Mouse (Mus musculus) brain, adult 2 months (tissue): ENCODE data around the gene Ddb2.
A peak's percentile ranks its signal among the peaks of the same experiment; 100 is the strongest.

Source experiments
- DNase-seq: peaks from one replicate; pipeline ENCODE4 v3.0.0; 2011; ENCODE audit warnings: low read depth, low spot score

The Ddb2 gene

DNA sequence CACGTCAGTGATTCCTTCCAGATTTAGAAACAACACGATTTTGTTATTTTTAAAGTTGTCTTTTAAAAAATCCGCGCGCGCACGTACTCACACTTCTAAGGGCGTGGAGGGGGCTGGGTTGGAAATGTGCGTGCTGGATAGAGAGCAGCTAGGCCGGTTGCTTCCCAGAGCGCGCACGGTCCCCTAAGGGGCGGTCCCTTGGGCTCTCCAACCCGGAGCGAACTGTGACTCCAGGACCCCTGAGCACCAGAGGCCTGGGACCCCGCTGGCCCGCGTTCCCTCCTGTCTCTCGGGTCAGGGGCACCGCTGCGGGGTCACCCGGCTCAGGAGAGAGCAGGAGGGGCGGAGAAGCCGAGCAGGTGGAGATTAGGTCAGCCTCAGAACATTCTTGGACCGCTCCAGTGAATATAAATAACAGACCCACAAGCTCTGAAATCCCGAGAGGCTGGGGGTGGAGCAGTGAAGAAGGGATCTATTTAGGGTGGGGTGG lies 18.9 kb upstream of the Ddb2 start, which contains the start of gene Pacsin3:
TSS of gene Pacsin3 (plus strand) at position 294 of the 490 bp plus-strand sequence.
- DNase-seq, result peak; percentile 73

DNA sequence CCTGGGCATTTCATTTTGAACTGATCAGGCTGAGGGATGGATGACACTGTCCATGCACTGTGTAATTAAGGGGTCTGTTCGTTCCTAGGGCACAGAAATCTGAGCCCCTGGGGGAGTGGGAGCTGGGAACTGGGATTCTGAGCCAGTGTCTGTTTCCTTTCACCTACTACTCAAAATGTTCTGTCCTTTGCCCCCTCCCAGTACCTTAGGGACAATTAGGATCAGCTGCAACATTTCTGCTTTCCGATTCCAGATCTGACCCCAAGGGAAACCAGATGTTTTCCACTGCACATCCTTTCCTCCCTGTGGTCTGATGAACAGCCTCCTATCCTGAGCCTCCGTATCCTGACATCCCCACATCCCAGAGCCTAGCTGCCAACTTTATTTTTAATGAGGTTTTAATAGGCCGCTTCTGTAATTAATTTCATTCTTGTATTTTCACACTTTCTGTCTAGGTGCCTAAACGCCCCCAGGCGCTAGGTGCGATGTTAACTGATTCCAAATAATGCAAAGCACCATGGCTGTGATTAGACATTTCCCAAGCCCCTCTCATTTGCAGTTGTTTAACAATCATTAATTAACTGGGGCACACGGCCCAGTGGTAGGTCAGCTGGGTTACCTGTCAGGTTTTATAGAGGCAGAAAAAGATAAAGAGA lies 18.1 kb upstream of the Ddb2 start:
- DNase-seq, result no peak

DNA sequence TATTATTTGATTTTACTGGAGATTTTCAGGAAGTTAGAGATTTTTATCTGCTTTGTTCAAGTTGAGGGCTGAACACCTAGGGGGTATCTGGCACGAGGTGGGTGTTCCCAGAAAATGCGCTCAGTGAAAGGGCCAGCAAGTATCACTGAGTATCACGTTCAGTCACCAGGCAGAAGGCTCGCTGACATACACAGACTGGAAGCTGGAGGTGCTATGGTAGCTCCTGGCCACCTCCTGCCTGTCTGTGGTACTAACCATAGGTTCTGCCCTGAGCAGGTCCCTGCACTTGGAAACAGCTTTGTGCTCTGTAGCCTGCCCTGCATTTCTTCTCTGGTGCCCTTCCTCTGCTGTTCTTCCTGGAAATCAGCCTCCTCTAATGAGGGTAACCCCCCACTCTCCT lies 15.7 kb upstream of the Ddb2 start:
- DNase-seq, result no peak

DNA sequence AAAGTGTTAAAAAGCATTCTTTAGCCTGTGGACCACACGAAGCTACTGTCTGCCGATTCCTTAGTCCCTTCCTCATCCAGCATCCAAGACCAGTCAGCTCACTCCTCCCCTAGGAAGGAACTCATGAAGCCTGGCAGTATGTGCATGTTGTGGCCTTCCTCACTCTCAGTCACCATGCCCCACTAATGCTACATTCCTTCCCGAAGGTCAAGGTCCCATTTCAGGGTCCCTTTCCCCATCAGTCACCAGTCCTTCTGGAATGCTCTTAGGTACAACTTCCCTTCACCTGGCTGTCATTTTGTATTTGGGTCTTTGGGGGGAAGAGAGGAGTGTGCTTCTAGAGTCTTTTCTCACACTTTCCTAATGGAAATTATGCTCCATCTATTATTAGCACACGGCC lies 15.2 kb upstream of the Ddb2 start:
- no peak for DNase-seq

DNA sequence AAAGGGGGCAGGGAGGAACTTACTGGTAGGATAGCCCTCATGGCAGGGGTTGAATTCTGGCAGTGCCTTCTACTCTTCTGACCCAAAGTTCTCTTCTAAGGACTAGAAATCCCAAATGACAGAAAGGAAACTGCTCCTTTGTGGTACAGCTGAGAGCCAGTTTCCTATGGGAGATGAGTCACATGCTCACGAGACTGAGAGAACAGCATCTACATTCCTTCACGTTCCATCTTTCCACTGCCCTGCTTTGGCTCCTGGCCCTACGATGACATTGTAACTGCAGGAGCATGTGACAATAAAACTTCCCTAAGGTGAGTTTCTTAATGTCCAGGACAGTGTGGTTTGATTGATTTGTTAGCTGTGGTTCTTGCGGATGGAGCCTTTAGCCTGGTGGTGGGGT lies 11.6 kb upstream of the Ddb2 start:
- DNase-seq, result no peak

DNA sequence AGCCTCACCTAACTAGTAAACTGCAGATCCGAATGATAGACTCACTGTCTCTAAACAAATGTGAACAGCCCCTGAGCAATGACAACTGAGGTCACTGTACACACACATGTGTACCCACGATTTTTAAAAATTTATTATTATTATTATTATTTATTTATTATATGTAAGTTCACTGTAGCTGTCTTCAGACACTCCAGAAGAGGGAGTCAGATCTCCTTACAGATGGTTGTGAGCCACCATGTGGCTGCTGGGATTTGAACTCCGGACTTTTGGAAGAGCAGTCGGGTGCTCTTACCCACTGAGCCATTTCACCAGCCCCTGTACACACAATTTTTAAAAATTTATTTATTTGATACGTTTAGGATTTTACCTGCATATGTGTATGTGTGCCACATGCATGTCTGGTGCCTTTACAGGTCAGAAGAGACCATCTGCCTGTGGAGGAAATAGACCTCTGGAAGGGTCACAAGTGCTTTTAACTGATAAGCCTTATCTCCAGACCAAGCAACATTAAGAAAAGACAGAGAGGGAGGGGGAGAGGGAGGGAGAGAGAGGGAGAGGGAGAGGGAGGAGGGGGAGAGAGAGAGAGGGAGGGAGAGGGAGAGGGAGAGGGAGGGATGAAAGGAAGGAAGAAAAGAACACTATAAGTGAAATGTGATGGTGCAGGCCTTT lies 7.9 kb upstream of the Ddb2 start:
- DNase-seq, result no peak

DNA sequence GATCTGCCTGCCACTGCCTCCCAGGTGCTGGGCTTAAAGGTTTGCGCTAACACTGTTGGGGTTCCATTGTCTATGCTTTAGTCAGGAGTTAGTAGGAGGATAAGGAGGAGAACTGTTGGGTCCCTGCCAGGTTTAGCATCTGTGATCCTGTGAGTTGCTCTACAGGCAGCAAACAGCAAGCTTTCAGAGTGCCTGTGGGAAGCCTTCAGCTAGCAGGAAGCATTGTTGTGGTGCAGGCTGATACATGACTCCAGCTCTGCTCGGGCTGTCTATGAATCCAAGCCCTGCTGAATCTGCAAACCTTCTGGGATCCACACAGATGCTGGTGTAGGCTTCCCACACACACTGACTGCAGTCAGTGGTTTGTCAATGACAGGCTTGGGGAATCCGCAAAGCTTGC lies 6.6 kb upstream of the Ddb2 start:
- peak; percentile 92 for DNase-seq

DNA sequence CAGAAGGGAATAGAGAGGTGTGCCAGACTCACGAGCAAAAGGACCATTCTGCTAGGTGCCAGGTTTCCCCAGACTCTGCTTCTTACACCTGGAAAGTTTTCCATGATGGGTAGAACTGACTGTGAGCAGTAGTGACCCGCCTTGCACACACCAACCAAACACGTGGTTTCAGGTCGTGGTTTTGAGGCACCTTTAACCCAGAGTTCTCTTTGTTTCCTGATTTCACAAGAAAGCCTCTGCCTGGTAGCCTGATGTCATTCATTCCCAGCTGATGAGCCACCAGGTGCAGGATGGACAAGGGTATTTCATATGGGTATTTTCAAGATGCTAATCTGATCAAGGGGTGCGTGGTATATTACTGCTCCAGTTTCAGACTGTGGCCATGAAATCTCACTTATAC lies 5.8 kb upstream of the Ddb2 start:
- no peak for DNase-seq

DNA sequence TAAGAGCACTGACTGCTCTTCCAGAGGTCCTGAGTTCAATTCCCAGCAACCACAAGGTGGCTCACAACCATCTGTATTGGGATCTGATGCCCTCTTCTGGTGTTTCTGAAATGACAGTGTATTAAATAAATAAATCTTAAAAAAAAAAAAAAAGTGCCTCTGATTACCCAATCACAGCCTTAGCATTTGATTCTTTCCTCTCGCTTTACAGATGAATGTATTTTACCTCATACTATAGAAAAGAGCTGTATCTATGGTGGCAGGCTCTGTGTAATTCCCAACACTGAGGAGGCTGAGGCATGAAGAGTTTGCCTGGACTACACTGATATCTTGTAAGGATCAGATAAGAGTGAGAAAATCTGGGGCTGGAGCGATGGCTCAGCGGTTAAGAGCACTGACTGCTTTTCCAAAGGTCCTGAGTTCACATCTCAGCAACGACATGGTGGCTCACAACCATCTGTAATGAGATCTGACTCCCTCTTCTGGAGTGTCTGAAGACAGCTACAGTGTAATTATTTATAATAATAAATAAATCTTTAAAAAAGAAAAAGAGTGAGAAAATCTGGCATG lies 814 bp upstream of the Ddb2 start:
- DNase-seq, result peak; percentile 43

DNA sequence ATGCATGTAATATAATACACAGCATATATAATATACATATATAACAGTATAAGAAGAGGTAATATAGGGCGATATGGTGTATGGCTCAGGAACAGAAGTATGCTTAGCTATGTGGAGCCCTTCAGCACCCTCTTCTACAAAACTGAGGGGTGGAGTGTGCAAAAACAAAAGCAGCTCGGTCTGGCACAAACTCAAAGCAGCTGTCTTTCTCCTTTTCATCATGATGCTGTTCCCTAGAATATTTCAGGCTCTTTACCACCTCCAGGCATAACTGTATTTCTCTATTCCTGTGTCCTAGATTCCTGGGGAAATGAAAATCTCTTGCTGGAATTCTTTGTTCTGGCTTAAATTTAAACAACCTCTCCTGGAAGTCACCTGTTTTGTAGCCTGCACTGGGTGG lies 7.0 kb downstream of the Ddb2 start:
- peak; percentile 84 for DNase-seq

DNA sequence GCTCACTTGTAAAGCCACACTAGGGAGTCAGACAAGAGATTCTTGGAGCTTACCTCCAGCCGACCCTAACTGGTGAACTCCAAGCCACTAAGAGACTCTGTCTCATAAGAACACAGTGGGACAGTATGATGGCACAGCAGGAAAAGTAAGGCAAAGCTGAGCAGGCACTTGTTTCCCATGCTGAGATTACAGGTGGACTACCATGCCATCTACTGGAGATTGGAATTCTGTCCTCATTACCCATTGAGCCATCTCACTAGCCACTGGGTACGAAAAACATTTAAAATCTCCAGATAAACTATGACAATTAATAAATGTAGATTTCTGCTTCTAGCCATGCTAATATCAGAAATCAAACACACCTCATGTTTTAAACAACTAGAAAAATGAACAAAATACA lies 13.2 kb downstream of the Ddb2 start:
- DNase-seq, result peak; percentile 47

DNA sequence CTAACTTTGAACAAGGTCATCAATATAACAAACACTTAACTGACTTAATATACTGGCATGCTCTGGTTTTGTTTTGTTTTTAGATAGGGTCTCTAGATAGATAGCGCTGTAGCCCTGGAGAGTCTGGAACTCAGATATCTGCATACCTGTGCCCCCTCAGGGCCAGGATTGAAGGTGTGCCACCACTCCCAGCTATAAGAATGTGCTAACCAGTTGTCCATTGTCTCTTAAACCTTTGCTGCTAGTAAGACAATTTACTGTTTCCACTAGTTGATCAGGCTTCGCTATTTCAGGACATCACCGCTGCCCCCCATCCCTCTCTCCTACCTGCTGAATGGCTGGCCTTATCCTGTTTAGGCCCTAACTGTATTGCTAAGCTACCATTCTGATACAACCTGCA lies 16.3 kb downstream of the Ddb2 start:
- DNase-seq, result no peak

DNA sequence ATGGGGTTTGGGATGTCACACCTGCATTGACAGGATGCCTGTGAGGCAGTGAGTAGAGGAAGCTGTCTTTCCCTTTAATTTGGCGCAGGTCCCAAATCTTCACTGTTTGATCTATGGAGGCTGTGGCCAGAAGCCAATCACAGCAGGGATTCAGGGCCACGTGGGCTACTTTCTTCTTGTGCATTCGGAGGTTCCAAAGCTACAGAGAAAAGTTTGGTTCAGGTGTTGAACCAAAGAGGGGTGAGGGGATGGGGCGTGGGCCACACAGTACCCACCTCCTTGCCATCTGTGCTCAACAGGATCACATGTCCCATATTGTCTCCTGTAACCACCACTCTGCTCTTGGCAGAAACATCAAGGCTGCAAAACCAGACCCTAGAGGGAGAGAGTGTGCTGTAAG lies 19.8 kb downstream of the Ddb2 start:
- peak; percentile 39 for DNase-seq

DNA sequence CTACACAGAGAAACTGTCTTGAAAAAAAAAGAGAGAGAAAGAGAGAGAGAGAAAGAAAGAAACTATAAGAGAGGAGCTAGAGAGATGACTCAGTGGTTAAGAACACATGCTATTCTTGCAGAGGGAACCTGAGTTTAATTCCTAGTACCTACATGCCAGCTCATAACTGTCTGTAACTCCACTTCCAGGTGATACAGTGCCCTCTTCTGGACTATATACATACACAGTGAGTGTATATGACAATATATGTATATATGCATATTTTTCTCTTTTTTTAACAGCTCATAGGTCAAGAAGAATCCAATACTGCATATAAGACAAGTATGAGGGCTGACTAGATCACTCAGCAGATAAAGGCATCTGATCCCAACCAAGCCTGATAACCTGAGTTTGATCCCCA lies 23.5 kb downstream of the Ddb2 start:
- DNase-seq, result no peak

DNA sequence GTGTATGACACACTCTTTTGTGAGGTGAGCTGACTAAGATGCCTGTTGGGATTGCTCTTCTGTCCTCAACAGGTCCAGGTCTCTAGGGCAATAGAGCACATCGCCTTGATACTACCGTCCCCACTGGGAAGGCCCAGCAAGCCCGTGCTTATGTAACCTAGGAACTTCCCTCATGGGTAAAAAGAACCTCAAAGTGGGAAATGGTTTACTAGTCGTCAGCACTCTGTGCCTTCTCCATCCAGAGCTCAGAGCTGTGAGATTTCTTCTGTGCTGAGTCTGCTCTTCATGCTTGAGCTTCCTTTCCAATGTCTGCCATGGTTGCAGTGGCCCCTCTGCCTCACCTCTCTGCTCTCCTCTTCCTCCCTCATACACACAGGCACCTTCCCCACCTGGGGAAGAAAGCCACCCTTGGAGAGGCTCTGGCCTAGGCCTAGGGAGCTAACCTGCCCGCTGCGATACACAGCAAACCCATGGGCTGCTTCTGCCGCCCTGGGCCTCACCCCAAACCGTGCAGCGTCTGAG lies 30.5 kb downstream of the Ddb2 start:
- peak; percentile 45 for DNase-seq

DNA sequence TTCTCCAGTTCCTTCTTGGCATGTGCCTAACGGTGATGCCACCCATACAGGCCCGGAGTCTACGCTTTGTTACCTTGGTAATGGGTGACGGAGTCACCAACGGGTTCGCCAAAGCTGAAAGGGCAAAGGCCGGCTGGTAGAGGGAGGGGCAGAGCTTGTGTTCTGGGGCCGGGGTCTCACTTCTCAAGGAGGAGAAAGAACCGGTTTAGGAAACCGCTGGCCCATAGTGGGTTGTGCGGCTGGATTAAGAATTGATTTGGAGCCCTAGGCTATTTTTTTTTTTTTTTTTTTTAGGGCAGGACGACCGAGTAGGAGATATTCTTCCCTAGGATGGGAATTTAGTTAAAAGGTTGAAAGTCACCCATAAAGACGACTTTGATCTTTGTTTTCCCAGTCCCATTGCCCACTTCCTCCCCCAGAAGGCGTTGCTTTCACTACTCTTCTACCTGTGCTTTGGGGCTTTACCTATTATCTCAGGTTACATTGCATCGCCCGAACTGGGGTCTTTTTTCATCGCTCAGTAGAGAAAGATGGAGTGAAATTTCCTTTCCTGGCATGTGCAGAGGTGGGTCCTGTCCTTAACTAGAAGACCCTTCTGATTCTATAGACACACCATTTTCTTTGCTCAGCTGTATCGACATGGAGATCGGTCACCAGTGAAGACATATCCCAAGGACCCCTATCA lies 33.7 kb downstream of the Ddb2 start:
- DNase-seq, result no peak

DNA sequence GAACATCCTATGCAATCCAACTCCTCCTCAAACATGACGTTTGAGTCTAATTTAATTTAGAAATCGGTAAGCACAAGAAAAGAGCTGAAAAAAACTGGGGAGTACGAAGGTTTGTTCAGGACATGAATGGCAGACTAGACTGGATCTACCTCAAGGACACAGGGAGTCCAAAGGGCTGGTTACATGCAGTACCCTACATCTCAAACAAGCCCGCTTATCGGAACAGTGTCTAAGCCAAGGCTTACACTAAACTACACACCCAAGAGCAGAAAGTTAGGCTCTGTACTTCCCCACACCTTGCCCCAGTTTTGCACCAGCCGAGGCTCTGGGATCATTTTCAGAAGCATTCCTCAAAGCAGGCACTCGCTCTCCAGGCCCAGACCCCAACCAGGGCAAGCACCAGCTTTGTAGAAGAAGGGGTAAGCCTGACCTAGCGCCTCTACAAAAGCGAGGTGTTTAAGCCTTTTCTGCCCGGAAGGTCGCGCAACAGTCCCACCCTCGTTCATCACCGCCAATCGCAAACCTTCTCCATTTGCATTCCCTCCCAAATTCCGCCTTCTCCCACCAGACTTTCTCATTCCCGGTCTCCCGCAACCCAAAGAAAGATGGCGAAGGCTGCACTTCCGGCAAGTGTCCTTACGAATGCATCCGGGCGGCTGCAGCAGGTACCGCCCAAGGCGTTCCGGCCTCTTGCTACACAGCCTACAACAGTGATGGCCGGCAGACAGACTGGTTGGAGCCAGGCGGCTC lies 34.4 kb downstream of the Ddb2 start, which contains the start of the genes Nr1h3 and Acp2:
TSS of gene Nr1h3 (minus strand) at position 613 of the 750 bp plus-strand sequence.
TSS of gene Acp2 (plus strand) at position 664 of the 750 bp plus-strand sequence.
- DNase-seq, result peak; percentile 98

DNA sequence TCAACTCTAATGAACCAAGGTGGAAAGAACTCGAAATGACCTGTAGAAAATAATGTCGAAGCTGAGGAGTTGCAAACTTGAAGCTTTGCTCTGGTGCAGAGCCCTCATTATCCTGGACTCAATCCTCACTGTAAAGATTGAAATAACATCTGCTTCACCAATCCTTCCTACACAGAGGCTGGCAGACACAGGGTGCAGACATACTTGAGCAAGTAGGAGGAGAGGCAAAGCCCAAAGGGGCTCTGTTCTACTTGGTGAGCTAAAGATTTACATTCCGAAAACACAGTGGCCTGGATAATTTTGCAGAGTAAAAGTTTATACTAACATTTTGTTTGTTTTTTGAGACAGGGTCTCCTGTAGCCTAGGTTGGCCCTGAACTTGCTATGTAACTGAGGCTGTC lies 37.9 kb downstream of the Ddb2 start:
- peak; percentile 56 for DNase-seq

DNA sequence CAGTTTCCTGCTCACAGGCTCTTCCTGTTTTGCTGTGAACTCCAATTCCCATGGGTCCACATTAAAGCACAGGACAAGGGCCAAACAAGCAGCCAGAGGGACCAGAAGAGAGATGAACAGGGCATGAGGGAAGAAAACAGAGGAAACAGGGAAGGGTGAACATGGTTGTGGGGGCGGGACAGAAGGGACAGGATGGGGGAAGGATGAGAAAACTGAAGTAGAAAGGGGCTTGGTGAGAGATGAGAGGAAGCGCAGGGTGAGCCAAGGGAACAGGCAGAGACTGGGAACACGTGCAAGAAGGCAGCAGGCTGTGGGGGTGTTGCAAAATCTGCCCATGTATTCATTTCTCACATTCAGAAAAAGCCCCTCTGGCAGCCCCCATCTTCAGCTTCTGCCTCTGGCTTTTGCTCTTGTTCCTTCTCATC lies 40.2 kb downstream of the Ddb2 start:
- peak; percentile 74 for DNase-seq

DNA sequence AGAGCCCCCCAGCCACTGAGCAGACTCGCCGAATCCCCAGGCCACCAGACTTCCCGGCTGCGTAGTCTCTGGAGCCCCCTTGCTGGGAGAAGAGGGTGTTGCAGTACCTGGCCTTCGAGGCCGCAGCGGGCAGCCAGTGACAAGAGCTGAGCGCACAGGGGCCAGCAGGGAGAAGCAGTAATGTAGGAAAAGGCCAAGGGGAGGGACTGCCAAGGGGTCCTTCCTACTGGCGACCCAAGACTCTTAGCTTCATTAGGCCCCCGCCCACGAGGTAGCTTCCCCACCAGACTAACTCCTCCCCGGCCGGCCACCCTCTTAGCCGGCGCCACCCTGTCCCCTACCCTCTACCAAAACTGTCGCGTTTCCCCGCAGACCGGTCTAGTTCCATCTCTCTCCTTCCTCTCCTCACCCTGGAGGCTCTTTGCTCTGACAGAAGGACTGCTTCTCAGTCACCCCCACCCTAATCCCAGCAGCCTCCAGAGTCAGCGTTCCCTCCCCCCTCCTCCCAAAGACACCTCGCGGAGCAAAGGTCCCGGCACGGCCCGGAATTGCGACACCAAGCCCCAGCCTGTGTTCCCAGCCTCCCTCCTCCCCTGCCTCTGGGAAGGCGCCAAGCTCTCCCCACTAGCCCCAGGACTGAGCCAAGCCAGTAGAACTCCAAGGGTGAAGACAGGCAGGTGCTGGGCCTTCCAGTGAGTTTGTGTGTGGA lies 42.0 kb downstream of the Ddb2 start:
- DNase-seq, result peak; percentile 79

DNA sequence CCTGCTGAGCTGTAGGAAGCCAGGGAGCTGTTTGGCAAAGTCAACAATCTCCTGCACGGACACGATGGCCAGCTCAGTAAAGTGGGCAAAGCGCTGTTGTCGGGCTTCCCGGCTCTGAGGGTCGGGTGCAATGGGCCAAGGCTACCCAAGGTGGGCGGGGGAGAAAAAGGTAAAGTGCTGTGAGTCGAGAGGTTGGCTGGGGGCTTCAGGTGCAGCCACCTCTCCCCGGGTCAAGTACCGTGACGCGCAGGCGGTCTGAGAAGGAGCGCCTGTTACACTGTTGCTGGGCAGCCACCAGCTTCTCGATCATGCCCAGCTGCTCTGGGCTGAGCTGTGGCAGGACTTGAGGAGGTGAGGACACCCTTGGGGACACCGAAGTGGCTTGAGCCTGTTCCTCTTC lies 46.3 kb downstream of the Ddb2 start:
- no peak for DNase-seq
